Mouse (Mus musculus) heart, embryonic 16.5 days (tissue): ENCODE data around the gene Ccdc189. TPM values are rescaled to one million over a fixed set of nuclear protein-coding genes. Genes with fewer than 3 reads are reported as not detected.

Source experiments
- ATAC-seq: fragments of 200-750 bp; cut with Nextera tagmentation; replicated peaks from 2 replicates; pipeline ENCODE4 v1.8.0; 2017; ENCODE audit warnings: moderate number of reproducible peaks; ENCODE audit not compliant: insufficient read depth, low FRiP score; ENCODE audit errors: extremely low read depth
- H3K27ac ChIP-seq: fragments of 300-500 bp; sonication (generic); 2 replicates; pipeline ENCODE4 v1.5.1; 2014; ENCODE audit warnings: mild to moderate bottlenecking, low read length, control low read depth, moderate library complexity
- H3K27me3 ChIP-seq: fragments of 300-500 bp; sonication (generic); 2 replicates; pipeline ENCODE4 v1.6.1; 2014; ENCODE audit warnings: low read length, mixed read lengths; ENCODE audit not compliant: control insufficient read depth, insufficient read depth
- H3K36me3 ChIP-seq: fragments of 300-500 bp; sonication (generic); 2 replicates; pipeline ENCODE4 v1.6.1; 2014; ENCODE audit not compliant: control insufficient read depth, insufficient read depth
- H3K4me1 ChIP-seq: fragments of 300-500 bp; sonication (generic); 2 replicates; pipeline ENCODE4 v1.6.1; 2014; ENCODE audit warnings: low read length, mixed read lengths; ENCODE audit not compliant: control insufficient read depth, insufficient read depth
- H3K4me2 ChIP-seq: fragments of 300-500 bp; sonication (generic); 2 replicates; pipeline ENCODE4 v1.6.1; 2014; ENCODE audit warnings: low read depth, mild to moderate bottlenecking, control low read depth, low read length
- H3K4me3 ChIP-seq: fragments of 300-500 bp; sonication (generic); 2 replicates; pipeline ENCODE4 v1.5.1; 2014; ENCODE audit warnings: mild to moderate bottlenecking, control low read depth, low read length
- H3K9ac ChIP-seq: fragments of 300-500 bp; sonication (generic); 2 replicates; pipeline ENCODE4 v1.6.1; 2014; ENCODE audit warnings: low read length, control low read depth
- H3K9me3 ChIP-seq: fragments of 300-500 bp; sonication (generic); replicated peaks from 2 replicates; pipeline ENCODE4 v1.6.1; 2016; ENCODE audit warnings: low read length; ENCODE audit not compliant: control insufficient read depth
- WGBS: fragments of 180-500 bp; shearing (Covaris S2); extraction: QIAGEN DNeasy Blood & Tissue Kit; methylation state at CpG from one replicate; pipeline ENCODE4 v1.1.7; 2014; 5-methylcytosine and 5-hydroxymethylcytosine counted together
- polyA plus RNA-seq: library from polyadenylated mRNA; unstranded; fragments of >200 nt; fragmentation: Nextera tagmentation; extraction: Ambion mirVana; gene quantifications from 2 replicates; pipeline ENCODE4 v1.2.1, GENCODE M21; 2015

The Ccdc189 gene
- polyA plus RNA-seq, 1 experiment from 2014 or later, result 14.0 TPM

GRCm38 (mm10) chr7:127551558-127551957 lies 36.8 kb downstream of the Ccdc189 start:
- Histone ChIP-seq H3K9ac (no peak overlapping the region), H3K27me3 (no peaks in the 10 kb centered on the region), H3K4me3 (no peak overlapping the region), H3K4me2 (no peak overlapping the region), H3K4me1 (peaks cover 4% of the 10 kb centered on the region; the same call in 1 of the 2 replicates), H3K9me3 (no peaks in the 10 kb centered on the region), H3K36me3 (peaks cover 63% of the 10 kb centered on the region), H3K27ac (no peak overlapping the region)
- ATAC-seq, result no peak
- 96% methylated on average over 8 of the region's 8 CpGs for WGBS

GRCm38 (mm10) chr7:127549116-127549835 lies 39.1 kb downstream of the Ccdc189 start:
- no peak overlapping the region for H3K9ac ChIP-seq
- no peak overlapping the region for H3K4me3 ChIP-seq
- no peak overlapping the region for H3K27ac ChIP-seq
- H3K4me2 ChIP-seq, result no peak overlapping the region
- ATAC-seq, result no peak
- 78% methylated on average over 15 of the region's 15 CpGs for WGBS
- no peaks in the 10 kb centered on the region for H3K27me3 ChIP-seq
- peaks cover 54% of the 10 kb centered on the region for H3K36me3 ChIP-seq
- H3K4me1 ChIP-seq, result peaks cover 4% of the 10 kb centered on the region; the same call in 1 of the 2 replicates
- H3K9me3 ChIP-seq, result no peaks in the 10 kb centered on the region

- Histone ChIP-seq H3K27me3 (no peaks in the 10 kb centered on the region), H3K9ac (no peak overlapping the region), H3K36me3 (peaks cover 76% of the 10 kb centered on the region), H3K9me3 (no peaks in the 10 kb centered on the region), H3K4me3 (no peak overlapping the region), H3K4me2 (no peak overlapping the region), H3K27ac (no peak overlapping the region), H3K4me1 (no peaks in the 10 kb centered on the region)
- no peak for ATAC-seq
- WGBS, result 87% methylated on average over 3 of the region's 3 CpGs
These were observed 46.7 kb downstream of the Ccdc189 start for GRCm38 (mm10) chr7:127541671-127542070.

Other genes with a start within 250 kb of the Ccdc189 start
- gene Zfp768, start 243.0 kb downstream of the Ccdc189 start, polyA plus RNA-seq, result 17.1 and 20.0 TPM in 2 replicates
- gene Zfp747, start 212.5 kb downstream of the Ccdc189 start, polyA plus RNA-seq, result 5.3 and 5.5 TPM in 2 replicates
- 4.5 and 4.9 TPM in 2 replicates for gene 9130019O22Rik, start 201.4 kb downstream of the Ccdc189 start, polyA plus RNA-seq
- 4.7 and 5.6 TPM in 2 replicates for gene E430018J23Rik, start 195.0 kb downstream of the Ccdc189 start, polyA plus RNA-seq
- gene Zfp764, start 181.8 kb downstream of the Ccdc189 start, polyA plus RNA-seq, result 6.5 and 6.6 TPM in 2 replicates
- 14.1 and 14.8 TPM in 2 replicates for gene Zfp688, start 166.5 kb downstream of the Ccdc189 start, polyA plus RNA-seq
- gene Zfp689, start 139.4 kb downstream of the Ccdc189 start, polyA plus RNA-seq, result 3.6 and 4.3 TPM in 2 replicates
- 31.6 and 31.8 TPM in 2 replicates for gene Prr14, start 129.0 kb downstream of the Ccdc189 start, polyA plus RNA-seq
- 8.3 and 8.9 TPM in 2 replicates for gene Fbrs, start 109.4 kb downstream of the Ccdc189 start, polyA plus RNA-seq
- 27.7 and 29.8 TPM in 2 replicates for gene Srcap, start 76.6 kb downstream of the Ccdc189 start, polyA plus RNA-seq
- gene Gm42715, start 69.0 kb downstream of the Ccdc189 start, polyA plus RNA-seq, result 8.7 and 9.2 TPM in 2 replicates
- gene Tmem265, start 27.2 kb downstream of the Ccdc189 start, polyA plus RNA-seq, result 3.8 and 3.9 TPM in 2 replicates
- gene Phkg2, start 15.3 kb downstream of the Ccdc189 start, polyA plus RNA-seq, result 33.2 and 36.6 TPM in 2 replicates
- gene Rnf40, start 172 bp upstream of the Ccdc189 start, polyA plus RNA-seq, result 31.1 and 33.9 TPM in 2 replicates
- gene Zfp629, start 27.2 kb upstream of the Ccdc189 start, polyA plus RNA-seq, result 9.6 and 11.2 TPM in 2 replicates
- gene Bcl7c, start 120.3 kb upstream of the Ccdc189 start, polyA plus RNA-seq, result 36.9 and 37.5 TPM in 2 replicates
- gene Ctf1, start 124.1 kb upstream of the Ccdc189 start, polyA plus RNA-seq, result 6.2 and 6.6 TPM in 2 replicates
- 0.11 TPM in 2 replicates for gene Ctf2, start 143.6 kb upstream of the Ccdc189 start, polyA plus RNA-seq
- 1.3 and 2.1 TPM in 2 replicates for gene Fbxl19, start 155.9 kb upstream of the Ccdc189 start, polyA plus RNA-seq
- 20.3 and 21.4 TPM in 2 replicates for gene Orai3, start 181.2 kb upstream of the Ccdc189 start, polyA plus RNA-seq
- 10.3 and 12.3 TPM in 2 replicates for gene Setd1a, start 188.1 kb upstream of the Ccdc189 start, polyA plus RNA-seq
- gene Gm49388, start 197.0 kb upstream of the Ccdc189 start, polyA plus RNA-seq, result not detected in 2 replicates
- 24.5 and 24.9 TPM in 2 replicates for gene Hsd3b7, start 212.0 kb upstream of the Ccdc189 start, polyA plus RNA-seq
- gene Stx4a, start 235.7 kb upstream of the Ccdc189 start, polyA plus RNA-seq, result 50.3 and 53.7 TPM in 2 replicates
- gene Stx1b, start 236.0 kb upstream of the Ccdc189 start, polyA plus RNA-seq, result 1.0 and 1.3 TPM in 2 replicates